Mouse (Mus musculus): ENCODE results near the gene Ripply2.

DNA sequence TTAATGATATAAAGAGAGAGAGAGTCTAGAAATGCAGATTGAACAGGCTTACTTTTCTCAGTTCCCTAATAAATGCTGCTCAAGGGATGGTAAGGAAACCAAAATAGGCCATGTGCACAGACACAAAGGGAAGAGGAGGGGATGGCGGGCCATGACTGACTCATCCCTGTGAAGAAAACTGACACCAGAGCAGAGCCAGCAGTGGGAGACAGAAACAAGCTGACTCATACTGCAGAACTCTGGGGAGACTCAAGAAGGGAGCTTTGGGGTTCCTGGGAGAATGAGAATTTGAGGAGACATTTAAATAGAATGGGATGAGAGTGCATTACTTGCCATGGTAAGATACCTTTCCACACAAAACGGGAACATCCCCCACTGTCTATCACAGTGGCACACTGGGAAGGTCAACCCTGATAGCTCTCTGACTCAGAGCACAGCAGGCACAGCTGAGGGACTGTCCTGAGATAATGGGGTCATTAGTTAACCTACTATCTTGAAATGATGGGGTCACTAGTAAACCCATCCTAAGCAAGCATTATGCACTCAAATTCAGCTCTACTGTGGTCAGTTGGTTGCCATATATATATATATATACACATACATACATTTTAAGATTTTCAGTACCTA lies 15.3 kb upstream of the Ripply2 start:
- TF ChIP-seq CTCF (IDR thresholded peaks at IDR 0.05; ENCODE audit: low read depth) = no peak
- TF ChIP-seq EP300 (IDR thresholded peaks at IDR 0.05; ENCODE audit: low read depth) = no peak

Measured in liver, embryonic 14.5 days (tissue).